8 mouse cellular contexts compared by ENCODE assay signal in genomic region chr13:21783255-21783617, GRCm38 (mm10). TPM values are rescaled to one million over a fixed set of nuclear protein-coding genes. Genes with fewer than 3 reads are reported as not detected.
A peak's percentile ranks its signal among the peaks of the same experiment; 100 is the strongest.
DNase-seq lines count a peak whose midpoint lies in the region; ATAC-seq and TF ChIP-seq lines count a peak whose summit lies in the region.

Gene Hist1h3i (minus strand): TSS chr13:21783370.

- peak within 1 kb of the TSS; percentile 67 for H3K9ac ChIP-seq in forebrain, embryonic 15.5 days (replicated peaks)

- TF ChIP-seq CTCF in Patski (IDR thresholded peaks at IDR 0.05) = no peak
- TF ChIP-seq CTCF in layer of hippocampus, adult 2 months (conservative IDR thresholded peaks at IDR 0.05) = no peak
- no peak for TF ChIP-seq CTCF in lung, adult 2 months (IDR thresholded peaks at IDR 0.05; ENCODE audit: insufficient read depth, low read length)
- TF ChIP-seq CTCF in olfactory bulb, adult 2 months (IDR thresholded peaks at IDR 0.05; ENCODE audit: insufficient read depth, low read depth, low read length) = no peak

- DNase-seq in Patski (ENCODE audit: low read depth, low spot score) = peak; percentile 82
- peak; percentile 49 for DNase-seq in cerebellum, adult 11 months
- DNase-seq in heart, postnatal 25 days (ENCODE audit: low spot score) = peak; percentile 45
- peak; percentile 75 to 88 for DNase-seq in layer of hippocampus, adult 2 months (ENCODE audit: low spot score in 2 of 2)
- DNase-seq in lung, adult 2 months = peak; percentile 20
- DNase-seq in thymus, postnatal 36 days = peak; percentile 51 to 61

- peak within 1 kb of the TSS; percentile 77 for H3K4me2 ChIP-seq in forebrain, embryonic 15.5 days (replicated peaks)

- WGBS in forebrain, embryonic 15.5 days = 0% methylated on average over 17 of the region's 20 CpGs
- under 1% methylated on average over 19 of the region's 20 CpGs for WGBS in lung, adult 2 months
- 0% methylated on average over 17 of the region's 20 CpGs for WGBS in olfactory bulb, adult 2 months

- CTCF ChIA-PET in Patski (lab: Charles Lee) = no interaction called here

- H3K27me3 ChIP-seq in Patski = no peaks in the 10 kb centered on the region
- H3K27me3 ChIP-seq in forebrain, embryonic 15.5 days = no peaks in the 10 kb centered on the region

- no peaks in the 10 kb centered on the region for H3K36me3 ChIP-seq in forebrain, embryonic 15.5 days

- in situ Hi-C loops in Patski (cut with MboI; ENCODE audit: low pct_unique_long_range_greater_than_20kb) = loop anchor here (25.0 kb wide), 1 partner anchor 1979 kb away; the partner anchor contains the start of genes Hist1h1a, Hist1h2ab, Hist1h3a and Hist1h3b

- POLR2A ChIA-PET in Patski (lab: Charles Lee) = no interaction called here

- peak within 1 kb of the TSS; percentile 46 for H3K4me3 ChIP-seq in forebrain, embryonic 15.5 days
- peak within 1 kb of the TSS; percentile 59 for H3K4me3 ChIP-seq in layer of hippocampus, adult 2 months
- H3K4me3 ChIP-seq in lung, adult 2 months (replicated peaks; ENCODE audit: extremely low read depth, low read depth, low read length) = peak within 1 kb of the TSS; percentile 64
- peak within 1 kb of the TSS; percentile 59 for H3K4me3 ChIP-seq in olfactory bulb, adult 2 months (ENCODE audit: insufficient read depth, low read depth, low read length)

- H3K27ac ChIP-seq in forebrain, embryonic 15.5 days (replicated peaks) = peak within 1 kb of the TSS; percentile 88
- H3K27ac ChIP-seq in layer of hippocampus, adult 2 months = peak within 1 kb of the TSS; percentile 80
- peak within 1 kb of the TSS; percentile 70; the same call in 1 of the 2 replicates for H3K27ac ChIP-seq in olfactory bulb, adult 2 months (ENCODE audit: insufficient read depth, low read depth, low read length)

- peaks cover 59% of the 10 kb centered on the region for H3K4me1 ChIP-seq in forebrain, embryonic 15.5 days
- peaks cover 10% of the 10 kb centered on the region for H3K4me1 ChIP-seq in lung, adult 2 months (ENCODE audit: control insufficient read depth, insufficient read depth, low read length)
- no peaks in the 10 kb centered on the region; the same call in 1 of the 2 replicates for H3K4me1 ChIP-seq in olfactory bulb, adult 2 months (ENCODE audit: control insufficient read depth, insufficient read depth, low read length)

- peak; percentile 46 for ATAC-seq in Patski
- peak; percentile 79 for ATAC-seq in forebrain, embryonic 15.5 days (replicated peaks)

- intact Hi-C loops in heart, postnatal 25 days (cut with DNase I) = no loop called here

- peak; percentile 18; the same call in 1 of the 2 replicates for TF ChIP-seq POLR2A in lung, adult 2 months (IDR thresholded peaks at IDR 0.05; ENCODE audit: borderline replicate concordance, extremely low read depth, low read depth, low read length)
- no peak for TF ChIP-seq POLR2A in olfactory bulb, adult 2 months (IDR thresholded peaks at IDR 0.05; ENCODE audit: insufficient read depth, low read depth, low read length)

- no peaks in the 10 kb centered on the region for H3K9me3 ChIP-seq in forebrain, embryonic 15.5 days

RNA-seq across cellular contexts. Expression of gene Hist1h3i, which starts in this region (rescaled TPM):
- 1.6 TPM for polyA plus RNA-seq in Patski (2021)
- polyA plus RNA-seq in forebrain, embryonic 15.5 days (2015; fragmentation: Nextera tagmentation; extraction: Ambion mirVana) = 79.3 and 101 TPM in 2 replicates
- total RNA-seq in heart, postnatal 25 days (2021) = 10 to 100 TPM; 21.5 to 29.2 TPM
- total RNA-seq in layer of hippocampus, adult 2 months (2021) = 10 to 100 TPM; 61.0 to 71.7 TPM
- 3.3 and 8.0 TPM in 2 replicates for polyA plus RNA-seq in lung, adult 2 months (2012; rRNA removed)
- not detected in 2 replicates for polyA plus RNA-seq in olfactory bulb, adult 2 months (2012; ENCODE audit: insufficient read depth, insufficient read length, low replicate concordance, missing spikeins)

Comparison
In these comparisons a context has a peak if more than half of its experiments do, and no peak if none do; other contexts are left out.
1. Peak in every context shown above with its lines: DNase-seq, ATAC-seq, H3K4me3 ChIP-seq and H3K27ac ChIP-seq.
2. DNase-seq: peak in every context shown above with its lines; median percentile 82 in Patski; 82 in layer of hippocampus, adult 2 months; 56 in thymus, postnatal 36 days; 49 in cerebellum, adult 11 months; 45 in heart, postnatal 25 days; 20 in lung, adult 2 months.